Mouse (Mus musculus): Measurements from ENCODE around the gene Map2k4. TPM values are rescaled to one million over a fixed set of nuclear protein-coding genes. Genes with fewer than 3 reads are reported as not detected.

Map2k4 gene
- 53.6 TPM for polyA plus RNA-seq (2015; fragmentation: Illumina TruSeq; extraction: RNeasy Lipid Tissue Mini Kit (QIAGEN cat#74804); ENCODE audit: insufficient read depth, low replicate concordance)

GRCm38 (mm10) chr11:65788154-65788553, at the start of gene Map2k4:
Gene Map2k4 (minus strand): TSS chr11:65788297.

GRCm38 (mm10) chr11:65806909-65807504, 18.9 kb upstream of the Map2k4 start, which contains the start of gene Zkscan6:
Gene Zkscan6 (plus strand): TSS chr11:65807175.

Other genes starting within 250 kb of the Map2k4 start
- gene Zkscan6, start 18.9 kb upstream of the Map2k4 start, polyA plus RNA-seq (2015; fragmentation: Illumina TruSeq; extraction: RNeasy Lipid Tissue Mini Kit (QIAGEN cat#74804); ENCODE audit: insufficient read depth, low replicate concordance), result 16.4 TPM

Measured in spleen, adult 10 weeks (tissue).